Mouse (Mus musculus) embryo, embryonic 10 days (tissue): ENCODE measurements at regions not wholly inside any gene's neighbourhood (a gene's known extent, or its start where the extent isn't known, plus 50 kb on each side); places are given as distances from the start of the nearest gene placed in this dataset.

ENCODE experiments used
- DNase-seq: peaks from one replicate; pipeline ENCODE4 v3.0.0-alpha.2; 2015; ENCODE audit warnings: low spot score

GRCm38 (mm10) chr7:88954978-88955377 is 449.0 kb downstream of the Tmem135 start:
- DNase-seq = no peak

DNA sequence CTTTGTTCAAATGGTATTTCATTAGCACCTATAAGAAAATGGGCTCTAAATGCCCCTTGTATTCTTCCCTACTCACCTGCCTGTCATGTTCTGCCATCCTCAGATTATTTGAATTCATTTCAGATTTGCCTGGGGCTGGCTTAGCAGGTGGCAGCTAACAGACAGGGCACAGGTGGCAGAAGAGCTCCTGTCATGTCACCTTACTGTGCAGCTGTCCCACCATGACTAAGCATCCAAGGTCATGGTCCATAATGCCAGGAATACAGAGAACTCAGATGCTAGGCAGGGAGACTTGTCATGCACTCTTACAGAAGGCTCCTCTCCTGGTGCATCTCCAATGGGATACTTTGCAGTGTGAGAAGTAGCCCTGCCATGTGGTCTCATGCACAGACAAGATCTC is 458.7 kb downstream of the Tmem135 start:
- DNase-seq = no peak

DNA sequence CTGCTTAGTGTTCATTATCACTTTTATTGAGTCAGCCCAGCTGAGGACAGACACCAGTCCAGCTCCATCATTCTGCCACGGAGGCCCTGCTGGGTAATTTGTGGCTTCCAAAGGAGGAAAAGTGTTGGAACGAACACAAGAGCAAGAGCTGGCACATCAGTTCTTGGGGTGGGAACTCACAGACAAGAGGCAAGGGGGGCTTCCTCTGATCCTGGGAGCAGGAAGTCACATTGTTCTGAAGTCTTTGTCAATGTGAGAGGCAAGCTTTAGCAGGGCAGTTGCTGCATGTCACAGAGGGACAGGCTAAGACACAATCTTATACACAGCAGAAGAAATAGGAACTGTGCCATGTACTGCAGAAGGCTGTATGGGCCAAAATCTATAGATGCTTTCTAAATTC is 459.1 kb downstream of the Tmem135 start:
- DNase-seq = no peak

GRCm38 (mm10) chr7:88941246-88941910 is 462.6 kb downstream of the Tmem135 start:
- DNase-seq = no peak

DNA sequence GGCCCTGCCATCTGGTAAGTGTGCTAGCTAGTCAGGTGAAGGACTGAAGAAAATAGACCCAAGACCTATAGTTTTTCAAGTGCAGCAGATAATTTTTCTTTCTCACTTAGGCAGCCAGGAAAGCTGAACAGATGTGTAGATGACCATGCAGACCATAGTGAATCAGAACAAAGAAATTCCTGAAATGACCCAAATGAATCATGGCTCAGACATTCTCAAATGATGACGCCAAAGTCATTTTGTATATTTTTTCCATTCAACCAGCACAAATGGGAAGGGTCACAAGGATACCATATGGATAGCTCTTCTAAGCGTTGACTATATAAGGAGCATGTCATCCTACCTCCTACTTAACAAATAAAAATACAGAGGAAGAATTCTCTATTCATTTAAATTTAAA is 463.8 kb downstream of the Tmem135 start:
- no peak for DNase-seq

- DNase-seq = no peak
These were observed 475.7 kb downstream of the Tmem135 start for GRCm38 (mm10) chr7:88928245-88928795.
